In genomic region chr9:32707436-32707835, GRCm38 (mm10) we compare ENCODE assay signal across 26 mouse cellular contexts.
DNase-seq lines count a peak whose midpoint lies in the region; ATAC-seq and TF ChIP-seq lines count a peak whose summit lies in the region.
"Had no signal": no experiment of that assay in that cellular context is flagged by ENCODE, and none has a peak within 500 bp of the region (broad histone marks: within the 10 kb centered on the region; RNA-seq: fewer than 3 reads in every experiment).

No protein-coding gene starts in this region.

- H3K9ac ChIP-seq in midbrain, embryonic 16.5 days (ENCODE audit: low read depth, low read length): no peak overlapping the region
- H3K9ac ChIP-seq: embryonic facial prominence, embryonic 12.5 days; embryonic facial prominence, embryonic 15.5 days; forebrain, embryonic 13.5 days; heart, embryonic 13.5 days; hindbrain, embryonic 14.5 days had no signal

- no peak overlapping the region for H3K4me2 ChIP-seq in midbrain, embryonic 16.5 days (ENCODE audit: low read length)
- H3K4me2 ChIP-seq: embryonic facial prominence, embryonic 12.5 days; embryonic facial prominence, embryonic 15.5 days; forebrain, embryonic 13.5 days; heart, embryonic 13.5 days; hindbrain, embryonic 14.5 days had no signal

- H3K27me3 ChIP-seq in spleen, adult 2 months (ENCODE audit: control insufficient read depth, insufficient read depth, low read length): no peaks in the 10 kb centered on the region
- H3K27me3 ChIP-seq in midbrain, embryonic 16.5 days (ENCODE audit: control insufficient read depth, insufficient read depth, low read depth, low read length): no peaks in the 10 kb centered on the region; the same call in 1 of the 2 replicates
- peaks cover 37% of the 10 kb centered on the region for H3K27me3 ChIP-seq in forebrain, embryonic 10.5 days (ENCODE audit: poor library complexity, severe bottlenecking)
- H3K27me3 ChIP-seq: embryonic facial prominence, embryonic 12.5 days; embryonic facial prominence, embryonic 15.5 days; heart, embryonic 13.5 days had no signal

- peaks cover 20% of the 10 kb centered on the region for H3K36me3 ChIP-seq in spleen, adult 2 months (ENCODE audit: control insufficient read depth, insufficient read depth, low read length)
- no peaks in the 10 kb centered on the region for H3K36me3 ChIP-seq in midbrain, embryonic 16.5 days (ENCODE audit: control insufficient read depth, insufficient read depth, low read length)
- H3K36me3 ChIP-seq in forebrain, embryonic 10.5 days (replicated peaks): no peaks in the 10 kb centered on the region
- H3K36me3 ChIP-seq: embryonic facial prominence, embryonic 12.5 days; embryonic facial prominence, embryonic 15.5 days; heart, embryonic 10.5 days had no signal

- no peak overlapping the region for H3K4me3 ChIP-seq in spleen, adult 2 months (ENCODE audit: extremely low read depth, insufficient read depth, insufficient read length)
- no peak overlapping the region for H3K4me3 ChIP-seq in embryonic fibroblast, embryonic 13.5 days (ENCODE audit: insufficient read depth, low read length)
- H3K4me3 ChIP-seq in midbrain, embryonic 16.5 days (ENCODE audit: low read depth, low read length): no peak overlapping the region
- no peak overlapping the region for H3K4me3 ChIP-seq in forebrain, embryonic 10.5 days
- H3K4me3 ChIP-seq: embryonic facial prominence, embryonic 12.5 days; embryonic facial prominence, embryonic 15.5 days; erythroblast, embryonic 14.5 days; forebrain, embryonic 13.5 days; heart, adult 2 months; heart, embryonic 10.5 days; heart, embryonic 13.5 days had no signal

- DNase-seq in spleen, adult 2 months (ENCODE audit: low read depth in 1 of 2, low spot score in 2 of 2): no peak
- DNase-seq in spleen, postnatal 10 days (ENCODE audit: low spot score in 2 of 2): no peak
- DNase-seq in CD4-positive helper T cell, adult 2 months (ENCODE audit: low read depth, low spot score): peak; percentile 35
- DNase-seq in forebrain, embryonic 10.5 days (ENCODE audit: extremely low spot score, low spot score): no peak
- DNase-seq: adrenal gland, adult 2 months; adrenal gland, postnatal 14 days; cerebellum, adult 11 months; cerebellum, adult 2 months; cerebellum, adult 9-11 months; cerebellum, postnatal 25 days; gastrocnemius, postnatal 10 days; gastrocnemius, postnatal 36 days; heart, adult 2 months; heart, postnatal 14 days; heart, postnatal 4 days had no signal

- no peak for TF ChIP-seq CTCF in spleen, adult 2 months (IDR thresholded peaks at IDR 0.05; ENCODE audit: extremely low read depth, insufficient read depth, insufficient read length, insufficient replicate concordance)
- no peak for TF ChIP-seq CTCF in embryonic fibroblast, embryonic 13.5 days (IDR thresholded peaks at IDR 0.05; ENCODE audit: borderline replicate concordance, insufficient read depth, low read length)

- TF ChIP-seq POLR2A in spleen, adult 2 months (IDR thresholded peaks at IDR 0.05; ENCODE audit: low read depth, low read length): no peak
- TF ChIP-seq POLR2A in embryonic fibroblast, embryonic 13.5 days (IDR thresholded peaks at IDR 0.05; ENCODE audit: low read depth, low read length): no peak

- no peak for ATAC-seq in midbrain, embryonic 16.5 days
- ATAC-seq: forebrain, embryonic 13.5 days; forebrain, embryonic 16.5 days; hindbrain, postnatal 0 days had no signal

- 55% methylated on average over 3 of the region's 3 CpGs for WGBS in spleen, adult 2 months
- WGBS in midbrain, embryonic 16.5 days: 51% methylated on average over 3 of the region's 3 CpGs
- 86% methylated on average over 3 of the region's 3 CpGs for WGBS in forebrain, embryonic 10.5 days

- peaks cover 46% of the 10 kb centered on the region for H3K4me1 ChIP-seq in spleen, adult 2 months (ENCODE audit: control insufficient read depth, insufficient read depth, insufficient read length)
- peaks cover 46% of the 10 kb centered on the region for H3K4me1 ChIP-seq in embryonic fibroblast, embryonic 13.5 days (ENCODE audit: control insufficient read depth, insufficient read depth, low read length)
- no peaks in the 10 kb centered on the region for H3K4me1 ChIP-seq in midbrain, embryonic 16.5 days (ENCODE audit: control insufficient read depth, insufficient read depth, low read length)
- peaks cover 31% of the 10 kb centered on the region for H3K4me1 ChIP-seq in forebrain, embryonic 10.5 days
- H3K4me1 ChIP-seq: forebrain, embryonic 13.5 days had no signal

- H3K27ac ChIP-seq in spleen, adult 2 months (ENCODE audit: insufficient read depth, low read length): peak overlapping the region; percentile 48; the same call in 1 of the 2 replicates
- 0 out of 2 replicates have a peak overlapping the region, but pooled peaks have one; percentile 17 for H3K27ac ChIP-seq in embryonic fibroblast, embryonic 13.5 days (ENCODE audit: insufficient read depth, low read length)
- H3K27ac ChIP-seq in midbrain, embryonic 16.5 days (ENCODE audit: low read length): no peak overlapping the region
- H3K27ac ChIP-seq in forebrain, embryonic 10.5 days: no peak overlapping the region
- H3K27ac ChIP-seq: embryonic facial prominence, embryonic 12.5 days; embryonic facial prominence, embryonic 15.5 days; forebrain, embryonic 13.5 days; heart, adult 2 months; heart, embryonic 10.5 days; hindbrain, embryonic 14.5 days; hindbrain, postnatal 0 days had no signal

- H3K9me3 ChIP-seq in midbrain, embryonic 16.5 days (replicated peaks; ENCODE audit: control insufficient read depth, low read length, poor library complexity, severe bottlenecking): peaks cover 8% of the 10 kb centered on the region
- H3K9me3 ChIP-seq in forebrain, embryonic 10.5 days: no peaks in the 10 kb centered on the region; the same call in 1 of the 2 replicates
- H3K9me3 ChIP-seq: embryonic facial prominence, embryonic 12.5 days; embryonic facial prominence, embryonic 15.5 days; forebrain, embryonic 13.5 days; heart, embryonic 10.5 days; heart, embryonic 13.5 days had no signal

Comparison
In these comparisons a context has a peak if more than half of its experiments do, and no peak if none do; other contexts are left out.
1. H3K27ac ChIP-seq: peak in spleen, adult 2 months (single experiment) and embryonic fibroblast, embryonic 13.5 days (single experiment); none in midbrain, embryonic 16.5 days (single experiment) and forebrain, embryonic 10.5 days (single experiment).